Mouse (Mus musculus) liver, adult 2 months (tissue): Measurements from ENCODE around the gene Melk.

Experiments used
- CTCF ChIP-seq: fragments of 200-500 bp; IDR thresholded peaks from 2 replicates; pipeline ENCODE4 v1.5.1; 2011; ENCODE audit warnings: low read depth, low read length, control low read depth
- POLR2A ChIP-seq: fragments of 200-500 bp; IDR thresholded peaks from 2 replicates; pipeline ENCODE4 v1.6.1; 2011; ENCODE audit warnings: low read length, control low read depth; ENCODE audit not compliant: insufficient read depth; ENCODE audit errors: extremely low read depth

GRCm38 (mm10) chr4:44404487-44404886 lies 103.8 kb downstream of the Melk start:
- no peak for TF ChIP-seq POLR2A
- TF ChIP-seq CTCF: no peak
